Mouse (Mus musculus) gonadal fat pad, adult 2 months (tissue): Measurements from ENCODE around the gene Frat1. TPM values are rescaled to one million over a fixed set of nuclear protein-coding genes. Genes with fewer than 3 reads are reported as not detected.

Experiments
- DNase-seq: peaks from one replicate; pipeline ENCODE4 v3.0.0-alpha.2; 2012; ENCODE audit warnings: low read depth
- polyA plus RNA-seq: library from polyadenylated mRNA; depleted of rRNA; stranded (reverse); fragments of >200 nt; gene quantifications from 2 replicates; pipeline ENCODE4 v1.2.3, GENCODE M21; 2012

Frat1 gene
- polyA plus RNA-seq, 1 experiment, result 1.6 TPM

DNA sequence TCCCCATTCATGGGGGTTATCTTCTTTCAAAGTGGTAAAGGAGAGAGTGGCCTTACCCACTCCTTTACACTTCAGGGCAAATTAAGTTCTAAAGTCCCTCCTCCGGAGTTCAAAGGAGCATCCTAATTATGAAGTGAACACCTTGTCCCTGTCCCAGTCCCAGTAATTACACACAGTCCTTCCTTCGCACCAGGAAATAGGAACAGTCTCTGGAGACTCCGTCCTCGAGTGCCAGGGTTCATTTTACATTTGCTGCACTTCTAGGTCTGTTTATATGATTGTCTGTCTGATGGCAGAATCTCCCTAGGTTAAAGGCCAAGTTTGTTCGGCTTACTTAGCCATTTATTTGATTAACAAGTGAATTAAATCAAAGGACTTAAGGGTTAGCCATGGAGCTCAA is 13.4 kb upstream of the Frat1 start:
- no peak for DNase-seq

DNA sequence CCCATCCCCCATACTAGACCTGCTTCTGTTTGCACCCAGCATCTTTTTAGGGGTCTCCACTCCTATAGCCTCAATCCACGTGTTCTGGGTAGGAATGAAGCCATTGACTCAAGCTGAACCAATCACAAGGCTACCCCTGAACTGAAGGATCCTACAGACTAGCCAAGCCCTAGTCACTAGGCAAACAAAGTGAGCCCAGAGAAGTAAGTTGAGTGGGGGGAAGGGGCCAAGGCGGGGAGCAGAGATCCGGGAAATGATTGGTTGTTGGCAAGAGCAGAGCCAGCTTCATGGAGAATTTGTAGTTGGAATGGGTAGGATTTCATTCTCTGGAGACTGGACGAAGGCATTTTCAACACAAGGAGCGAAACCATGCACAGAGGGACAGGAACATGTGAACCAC is 12.9 kb upstream of the Frat1 start:
- DNase-seq, result no peak

DNA sequence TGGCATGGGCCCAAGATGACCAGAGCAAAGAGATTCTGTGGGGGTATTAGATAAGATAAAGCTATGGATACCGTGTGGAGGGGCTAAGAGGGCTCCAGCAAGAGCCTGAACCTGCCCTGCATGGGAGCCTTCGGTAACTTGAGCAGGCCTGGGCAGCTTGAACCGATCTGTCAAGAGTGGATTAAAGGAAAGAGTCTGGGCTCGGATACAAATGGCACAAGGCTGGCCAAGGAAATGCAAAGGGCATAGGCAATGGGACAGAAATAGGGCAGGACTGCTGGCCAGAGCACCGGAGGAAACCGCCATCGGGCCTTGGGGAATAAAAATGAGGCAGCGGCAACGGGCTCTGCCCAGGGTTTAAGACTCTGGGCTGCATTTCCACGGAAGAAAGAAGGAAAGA is 12.4 kb upstream of the Frat1 start:
- peak; percentile 49 for DNase-seq

DNA sequence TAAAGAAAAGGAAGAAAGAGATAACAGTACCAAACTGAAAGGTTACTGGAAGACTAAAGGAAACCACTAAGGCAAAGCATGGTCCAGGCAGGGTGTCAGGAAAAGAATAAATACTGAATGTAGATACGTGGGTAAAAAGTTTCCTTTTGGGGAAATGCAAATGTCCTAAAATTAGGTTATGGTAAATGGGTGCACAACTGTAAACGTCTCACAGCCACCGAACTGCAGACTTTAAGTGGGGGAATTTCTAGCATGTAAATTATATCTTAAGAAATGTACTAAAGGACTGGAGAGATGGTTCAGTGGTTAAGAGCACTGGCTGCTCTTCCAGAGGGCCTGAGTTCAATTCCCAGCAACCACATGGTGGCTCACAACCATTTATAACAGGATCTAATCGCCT is 11.0 kb upstream of the Frat1 start:
- DNase-seq, result no peak

DNA sequence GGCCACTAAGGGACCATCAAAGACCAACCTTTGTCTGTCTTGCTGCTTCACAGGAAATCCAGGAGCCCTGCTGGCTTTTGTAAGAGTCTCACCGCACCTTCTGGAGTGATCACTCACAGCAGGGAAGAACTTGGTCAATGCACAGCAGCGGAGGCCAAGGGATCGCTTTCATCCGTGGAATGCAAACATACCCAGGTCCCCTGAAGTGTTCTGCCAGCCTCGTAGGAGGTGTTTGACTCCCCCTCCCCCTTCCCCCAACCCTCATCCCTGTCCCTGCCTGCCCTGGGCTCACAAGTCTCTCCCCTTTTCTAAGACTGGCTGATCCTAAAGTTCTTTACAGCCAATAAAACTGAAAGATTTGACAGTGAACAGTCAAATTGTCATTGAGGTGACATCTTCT is 8.3 kb upstream of the Frat1 start:
- DNase-seq, result no peak

DNA sequence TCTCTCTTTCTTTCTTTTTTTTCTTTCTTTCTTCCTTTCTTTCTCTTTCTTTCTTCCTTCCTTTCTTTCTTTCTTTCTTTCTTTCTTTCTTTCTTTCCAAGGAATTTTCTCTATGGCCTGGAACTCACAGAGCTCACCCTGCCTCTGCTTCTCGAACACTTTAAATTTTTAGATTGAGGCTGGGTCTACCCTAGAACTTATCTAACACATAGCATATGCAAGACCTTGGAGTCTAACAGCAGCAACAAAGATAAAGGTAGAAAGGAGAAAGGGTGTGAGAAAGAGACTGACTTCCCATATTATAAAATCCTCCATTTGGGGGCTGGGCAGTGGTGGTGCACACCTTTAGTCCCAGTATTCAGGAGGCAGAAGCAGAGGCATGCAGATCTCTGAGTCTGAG is 7.2 kb upstream of the Frat1 start:
- no peak for DNase-seq

DNA sequence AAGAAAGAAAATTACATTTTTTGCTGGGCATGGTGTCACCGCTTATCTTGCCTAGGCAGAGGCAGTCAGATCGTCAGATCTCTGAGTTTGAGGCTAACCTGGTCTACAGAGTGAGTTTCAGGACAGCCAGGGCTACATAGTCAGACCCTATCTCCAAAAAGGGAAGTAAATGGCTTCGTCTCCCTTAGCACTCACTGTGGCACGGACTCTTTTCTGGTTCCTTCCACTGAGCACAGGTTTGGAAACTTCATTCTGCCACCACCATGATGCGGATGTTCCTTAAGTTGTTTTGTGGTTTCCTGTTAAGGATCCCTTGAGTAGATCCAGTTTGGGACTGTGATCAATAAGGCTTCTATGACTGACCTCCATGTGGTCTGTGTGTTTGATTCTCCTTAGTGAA is 4.8 kb upstream of the Frat1 start:
- no peak for DNase-seq

DNA sequence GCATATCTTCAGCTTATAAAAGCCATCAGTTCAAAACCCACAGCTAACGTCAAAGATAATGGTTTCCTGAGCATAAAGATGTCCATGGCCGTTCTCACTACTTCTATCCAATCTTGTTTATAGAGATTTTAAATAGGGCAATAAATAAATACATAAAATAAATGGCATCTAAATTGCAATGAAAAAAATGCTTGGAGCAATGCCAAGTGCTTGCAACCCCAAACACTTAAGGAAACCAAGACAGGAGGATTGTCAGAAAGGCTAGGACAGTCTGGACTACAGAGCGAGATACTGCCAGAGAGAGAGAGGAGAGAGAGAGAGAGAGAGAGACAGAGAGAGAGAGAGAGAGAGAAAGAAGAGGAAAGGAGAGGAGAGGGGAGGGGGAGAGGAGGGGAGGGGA is 3.2 kb upstream of the Frat1 start:
- no peak for DNase-seq

DNA sequence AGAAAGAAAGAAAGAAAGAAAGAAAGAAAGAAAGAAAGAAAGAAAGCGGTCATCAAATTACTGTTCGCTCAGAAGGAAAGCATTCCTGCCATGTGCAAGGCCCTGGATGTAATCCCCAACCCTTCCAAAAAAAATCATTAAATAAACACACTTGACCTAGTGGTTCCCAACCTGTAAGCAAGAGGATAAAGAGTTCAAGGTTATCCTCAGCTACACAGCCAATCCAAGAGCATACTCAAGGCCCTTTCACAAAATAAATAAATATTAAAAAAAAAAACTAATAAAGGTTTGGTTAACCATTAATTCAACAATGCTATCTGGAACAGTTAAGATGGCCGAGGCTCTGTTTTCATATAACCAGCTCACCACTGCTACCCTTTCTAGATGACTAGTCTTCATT is 829 bp upstream of the Frat1 start:
- DNase-seq, result no peak

DNA sequence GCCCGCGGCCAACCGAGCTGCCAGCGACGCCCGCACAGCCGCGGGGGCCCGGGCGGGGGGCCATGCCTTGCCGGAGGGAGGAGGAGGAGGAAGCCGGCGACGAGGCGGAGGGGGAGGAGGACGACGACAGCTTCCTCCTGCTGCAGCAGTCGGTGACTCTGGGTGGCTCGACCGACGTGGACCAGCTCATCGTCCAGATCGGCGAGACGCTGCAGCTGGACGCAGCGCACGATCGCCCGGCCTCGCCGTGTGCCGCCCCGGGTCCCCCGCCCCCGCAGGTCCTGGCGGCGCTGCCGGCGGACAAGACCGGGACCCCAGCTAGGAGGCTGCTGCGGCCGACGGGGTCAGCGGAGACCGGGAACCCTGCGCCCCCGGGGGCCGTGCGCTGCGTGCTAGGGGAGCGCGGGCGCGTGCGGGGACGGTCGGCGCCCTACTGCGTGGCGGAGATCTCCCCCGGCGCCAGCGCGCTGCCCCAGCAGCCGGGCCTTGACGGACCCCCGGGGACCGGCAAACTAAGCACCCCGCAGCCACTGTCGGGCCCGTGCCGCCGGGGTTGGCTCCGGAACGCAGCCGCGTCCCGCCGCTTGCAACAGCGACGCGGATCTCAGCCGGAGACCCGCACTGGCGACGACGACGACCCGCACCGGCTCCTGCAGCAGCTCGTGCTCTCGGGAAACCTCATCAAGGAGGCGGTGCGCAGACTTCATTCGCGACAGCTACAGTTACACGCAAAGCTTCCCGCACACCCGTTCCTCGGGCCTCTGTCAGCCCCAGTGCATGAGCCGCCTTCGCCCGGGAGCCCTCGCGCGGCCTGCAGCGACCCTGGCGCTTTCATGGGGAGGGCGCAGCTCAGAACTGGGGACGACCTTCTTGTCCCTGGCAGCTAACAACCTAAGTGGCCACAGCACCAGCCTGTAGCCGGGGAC is 599 bp downstream of the Frat1 start:
- no peak for DNase-seq

DNA sequence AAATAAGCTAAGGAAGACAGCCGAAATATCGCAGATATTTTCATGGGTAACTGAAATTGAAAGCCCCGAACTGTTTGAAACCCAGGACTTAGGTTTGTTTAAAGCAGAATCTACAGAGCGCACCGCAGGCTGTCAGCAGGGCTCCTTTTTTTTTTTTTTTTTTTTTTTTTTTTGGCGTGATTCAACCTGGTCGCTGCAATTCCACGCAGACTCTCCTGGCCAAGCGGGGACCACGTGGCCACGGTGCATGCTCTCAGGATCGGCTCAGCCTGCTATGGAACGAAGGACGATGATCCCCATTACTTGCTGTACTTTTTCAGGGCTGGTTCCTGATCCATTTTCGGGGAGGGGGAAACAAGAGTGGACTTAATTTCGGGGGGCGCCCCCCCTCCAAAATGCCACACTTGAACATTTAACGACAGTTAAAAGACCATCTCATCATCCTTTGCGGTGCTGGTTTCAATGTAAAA is 1.4 kb downstream of the Frat1 start:
- DNase-seq, result no peak

DNA sequence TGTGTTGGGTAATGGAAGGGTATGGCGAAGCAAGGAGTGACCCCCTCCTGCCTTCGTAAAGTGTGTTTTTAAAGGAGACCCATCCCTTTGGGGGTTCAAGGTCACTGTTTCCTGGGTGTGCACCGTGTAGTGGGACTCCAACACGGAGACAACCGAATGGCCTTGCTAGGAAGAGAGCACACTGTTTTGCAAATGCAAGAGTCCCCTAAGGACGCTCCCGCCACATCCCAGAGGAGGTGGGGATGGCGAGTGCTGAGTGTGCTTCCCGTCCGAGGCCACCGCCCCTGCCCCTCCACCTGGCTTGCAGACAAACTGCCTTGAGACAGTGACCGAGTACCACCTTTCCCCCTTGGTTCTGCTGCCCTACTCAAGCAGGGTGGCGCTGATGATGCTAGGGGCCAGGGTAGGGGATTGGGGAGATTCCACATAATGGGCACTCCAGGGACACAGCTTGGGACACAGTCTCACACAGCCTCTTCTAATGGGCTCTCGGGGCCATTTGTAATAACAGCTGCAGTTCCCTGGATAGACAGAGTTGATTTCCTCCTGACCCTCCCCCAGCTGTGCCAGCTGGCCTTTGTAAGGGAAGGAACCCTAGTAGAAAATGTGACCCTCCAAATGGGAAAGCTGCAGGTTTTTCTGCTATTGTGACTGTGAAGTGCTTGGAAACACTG is 2.1 kb downstream of the Frat1 start:
- DNase-seq, result no peak

DNA sequence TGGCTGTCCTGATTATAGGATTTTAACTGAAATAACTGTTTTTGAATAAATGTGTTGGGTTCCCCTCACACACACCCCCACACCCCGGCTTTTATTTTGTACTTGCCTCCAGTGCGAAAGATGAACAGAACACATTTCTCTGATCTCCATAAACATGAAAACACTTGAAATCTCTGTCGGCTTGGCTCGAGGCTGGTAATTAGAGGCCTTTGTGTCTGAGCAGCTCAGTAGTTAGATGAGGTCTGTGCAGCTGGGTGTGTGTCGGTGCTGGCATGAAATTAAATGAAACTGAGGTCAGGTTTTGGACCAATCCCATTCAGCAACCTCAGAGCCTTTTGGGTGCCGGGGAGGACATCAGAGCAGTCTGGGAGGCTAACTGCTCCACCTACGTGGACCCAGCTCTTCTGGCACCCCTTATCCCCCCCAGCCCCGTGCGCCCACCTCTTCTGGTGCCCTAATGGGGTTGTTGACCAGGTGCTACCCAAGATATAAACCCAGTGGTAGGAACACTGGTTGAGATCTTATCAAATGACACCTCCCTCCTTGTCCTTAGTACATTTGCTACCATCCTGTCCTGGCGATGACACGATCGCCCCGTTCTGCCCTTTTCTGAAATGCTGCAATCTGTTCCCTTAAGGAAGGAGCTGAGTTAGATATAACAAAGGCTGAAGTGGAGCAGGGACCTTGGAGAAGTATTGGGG is 2.9 kb downstream of the Frat1 start:
- DNase-seq, result no peak

DNA sequence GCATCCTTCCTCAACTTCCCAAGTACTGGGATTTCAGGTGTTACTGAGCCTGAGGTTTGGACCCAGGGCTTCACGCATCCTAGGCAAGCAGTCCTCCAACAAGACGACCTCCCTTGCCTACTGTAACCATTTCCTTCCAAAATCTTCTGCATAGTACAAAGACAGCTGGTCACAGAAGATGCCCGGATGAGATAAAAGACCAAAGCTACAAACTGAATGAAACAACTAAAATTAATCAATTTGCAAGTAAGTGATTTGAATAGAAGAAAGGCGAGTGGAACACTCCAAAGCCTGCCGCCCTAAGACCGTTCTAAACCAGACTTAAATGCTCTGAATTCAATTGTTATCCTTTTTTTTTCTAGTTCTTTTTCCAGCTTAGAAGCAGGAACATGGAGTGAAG is 5.6 kb downstream of the Frat1 start:
- DNase-seq, result no peak

DNA sequence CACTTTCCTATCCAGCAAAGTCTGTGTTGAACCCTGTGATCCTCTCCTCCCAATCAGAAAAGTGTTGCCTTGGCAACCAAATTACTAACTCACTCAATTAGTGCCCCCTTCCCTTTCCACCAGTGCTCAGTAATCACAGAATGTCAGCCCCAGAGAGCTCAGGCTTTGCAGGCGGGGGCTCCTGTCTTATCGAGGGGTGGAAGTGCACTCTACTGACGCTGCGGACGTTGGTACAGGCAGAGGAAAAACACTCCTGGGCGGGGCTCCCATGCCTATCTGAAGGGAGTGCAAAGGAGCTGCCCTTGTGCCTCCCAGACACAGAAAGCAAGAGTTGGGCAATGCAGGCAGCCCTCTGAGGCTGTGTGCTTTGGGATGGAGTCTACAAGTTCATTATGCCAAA is 6.0 kb downstream of the Frat1 start:
- DNase-seq, result no peak

DNA sequence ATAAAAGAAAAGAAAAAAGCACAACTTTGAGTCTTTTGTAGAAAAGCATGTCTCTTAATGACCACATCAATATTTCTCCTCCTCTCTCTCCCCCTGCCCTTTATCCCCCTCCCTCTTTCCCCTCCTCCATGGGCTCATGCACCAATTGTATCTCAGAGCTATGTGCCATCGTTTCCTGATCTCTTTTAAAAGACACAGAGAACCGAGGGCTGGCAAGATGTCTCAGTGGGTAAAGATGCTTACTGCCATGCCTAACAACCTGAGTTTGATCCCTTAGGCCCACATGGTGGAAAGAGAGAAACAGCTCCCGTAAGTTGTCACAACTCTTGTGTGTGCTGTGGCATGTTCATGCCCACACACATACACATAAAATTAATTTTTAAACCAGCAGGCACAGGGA is 6.9 kb downstream of the Frat1 start:
- DNase-seq, result no peak

DNA sequence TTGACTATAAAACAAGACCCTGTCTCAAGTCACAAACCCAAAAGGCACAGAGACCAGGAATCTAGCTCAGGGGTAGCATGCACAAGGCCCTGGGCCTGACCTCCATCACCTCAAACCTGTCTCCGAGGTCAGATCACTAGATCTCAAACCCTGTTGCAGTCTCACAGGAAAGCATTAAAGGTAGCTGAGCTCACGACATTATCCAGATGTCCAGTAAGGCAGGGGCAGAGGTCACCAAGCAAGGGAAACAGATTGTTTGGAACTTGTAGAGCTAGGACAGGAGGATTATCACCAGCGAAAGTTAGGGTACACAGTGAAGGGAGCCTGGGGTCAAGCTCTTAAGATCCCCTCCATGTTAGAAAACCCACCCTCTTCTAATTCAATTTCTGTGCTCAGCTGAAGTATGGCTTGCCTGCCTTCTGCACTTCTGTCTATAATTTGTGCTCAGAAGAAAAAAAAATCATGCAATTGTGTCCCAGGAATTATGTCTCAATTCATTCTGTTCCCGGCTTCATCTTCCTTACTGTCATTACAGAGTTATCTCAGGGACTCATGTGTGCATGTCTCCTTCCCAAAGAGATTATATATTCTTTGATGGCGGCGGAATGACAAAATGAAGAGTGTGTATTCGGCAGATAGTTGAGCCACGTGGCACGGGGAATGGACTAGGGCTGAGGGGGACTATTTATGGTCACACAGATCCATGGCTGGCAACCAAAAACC is 7.6 kb downstream of the Frat1 start:
- no peak for DNase-seq

DNA sequence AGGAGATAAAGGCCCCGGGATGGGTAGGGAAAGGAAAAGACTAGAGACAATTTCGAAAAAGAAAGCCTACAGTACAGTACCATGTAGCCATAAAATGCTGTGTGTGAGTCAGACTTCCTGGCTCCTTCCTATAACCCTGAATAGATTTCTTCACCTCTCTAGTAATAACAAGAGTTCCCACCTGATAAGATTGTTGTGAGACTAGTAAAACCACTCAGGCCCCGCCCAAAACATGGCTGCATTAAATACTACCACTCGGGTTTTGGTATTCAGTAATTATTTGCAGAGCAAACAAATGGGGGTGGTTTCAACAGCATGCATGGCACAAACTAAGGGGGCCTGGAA is 8.1 kb downstream of the Frat1 start:
- no peak for DNase-seq

DNA sequence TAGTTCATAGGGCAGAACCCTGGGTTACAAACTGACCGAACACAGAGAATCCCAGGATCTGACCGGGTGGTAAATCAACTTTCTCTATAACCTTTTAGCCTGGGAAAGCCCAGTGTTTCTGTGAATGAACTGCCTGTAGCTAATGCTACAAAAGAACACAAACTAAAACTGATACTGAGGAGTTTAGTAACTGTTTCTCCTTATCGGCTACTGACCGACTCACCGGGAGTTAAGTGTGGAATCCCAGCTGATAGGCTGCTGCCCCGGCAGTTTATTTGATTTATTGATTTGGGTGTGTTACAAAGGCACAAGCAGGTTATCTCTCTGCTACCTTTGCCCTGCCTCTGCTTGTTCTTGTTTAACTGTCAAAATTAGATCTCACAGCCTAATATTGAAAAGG is 9.0 kb downstream of the Frat1 start:
- no peak for DNase-seq

DNA sequence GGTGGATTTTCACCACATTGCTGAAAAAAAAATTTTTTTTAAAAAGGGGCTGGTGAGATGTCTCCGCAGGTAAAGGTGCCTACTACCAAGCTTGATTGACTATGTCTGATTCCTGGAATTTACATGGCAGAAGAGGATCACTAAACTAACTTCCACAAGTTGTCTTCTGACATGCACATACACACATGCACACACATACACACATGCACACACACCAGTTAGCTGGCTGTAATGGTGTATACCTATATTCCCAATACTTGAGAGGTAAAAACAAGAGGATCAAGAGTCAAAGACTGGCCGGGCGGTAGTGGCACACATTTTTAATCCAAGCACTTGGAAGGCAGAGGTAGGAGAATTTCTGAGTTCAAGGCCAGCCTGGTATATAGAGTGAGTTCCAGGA is 9.9 kb downstream of the Frat1 start:
- DNase-seq, result no peak

DNA sequence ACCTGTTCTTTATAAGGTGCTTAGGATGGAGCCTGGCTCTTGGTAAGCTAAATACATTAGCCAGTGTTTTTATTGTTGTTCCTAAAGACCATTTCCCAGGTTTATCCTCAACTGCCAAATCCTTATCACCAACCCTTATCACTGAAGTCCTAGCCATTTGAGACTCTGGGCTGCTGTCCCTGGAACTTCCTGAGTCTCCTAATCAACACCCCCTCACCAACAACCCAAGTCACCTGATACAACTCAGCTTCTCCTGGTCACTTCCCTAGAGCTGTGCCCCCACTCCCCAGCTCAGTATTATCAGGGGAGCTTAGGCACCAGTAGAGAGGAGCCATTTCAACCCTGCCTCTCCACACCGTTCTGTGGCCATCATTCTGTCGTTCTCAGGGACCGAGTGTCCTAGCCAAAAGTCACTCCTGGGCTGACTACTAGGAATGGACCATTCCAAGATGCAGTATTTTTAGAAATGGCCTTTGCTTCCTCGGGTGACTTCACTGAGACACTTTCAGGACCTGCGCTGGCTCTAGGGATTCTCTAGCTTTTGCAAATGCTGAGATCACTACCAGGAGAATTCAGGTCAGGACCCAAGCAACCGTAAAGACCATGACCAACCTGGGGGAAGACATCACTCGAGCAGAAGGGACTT is 11.5 kb downstream of the Frat1 start:
- DNase-seq, result no peak

DNA sequence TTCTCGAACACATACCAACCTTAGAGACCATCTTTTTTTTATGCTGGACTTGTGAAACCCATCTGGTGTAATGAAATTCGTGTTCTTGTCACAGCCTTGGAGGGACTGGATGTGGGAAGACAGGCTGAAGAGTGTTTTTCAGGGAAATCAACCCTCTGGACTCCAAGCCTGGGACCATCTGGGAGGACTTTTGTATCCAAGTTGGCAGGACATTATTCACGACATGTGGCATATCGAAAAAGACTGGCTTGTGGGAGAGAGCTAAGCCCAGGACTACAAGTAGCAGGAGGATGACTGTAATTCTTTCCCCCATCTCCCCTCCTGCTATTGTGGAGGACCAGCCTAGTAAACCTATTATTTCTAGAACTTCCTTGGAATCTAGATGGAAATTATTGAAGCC is 12.4 kb downstream of the Frat1 start:
- no peak for DNase-seq
